Mouse (Mus musculus) T-helper 1 cell (primary cell): ENCODE measurements around the gene Erg.

Experiments used
- in situ Hi-C: fragments of 300-600 bp; cut with MboI, MseI; formaldehyde crosslinking; loops from one replicate; pipeline ENCODE4 v1.15.1; 2025; ENCODE audit warnings: high pct_unique_total_duplicates

Erg gene

DNA sequence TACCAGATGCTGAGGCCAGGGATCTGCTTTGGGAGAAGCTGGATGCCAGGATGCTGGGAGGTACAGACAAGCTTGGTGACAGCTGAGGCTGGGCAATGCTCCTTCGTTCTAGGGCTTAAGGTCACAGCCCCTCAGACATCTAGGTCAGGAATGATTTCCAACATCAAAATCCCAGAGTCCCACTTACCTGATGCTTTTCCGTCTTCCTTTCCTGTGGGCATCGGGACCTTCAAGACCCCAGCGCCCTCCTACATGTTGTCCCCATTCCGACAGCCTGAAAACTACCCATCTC lies at the start of gene Erg:
Erg (minus strand) TSS at position 283 of the 292 bp plus-strand sequence.
- in situ Hi-C loops, result no loop called here

DNA sequence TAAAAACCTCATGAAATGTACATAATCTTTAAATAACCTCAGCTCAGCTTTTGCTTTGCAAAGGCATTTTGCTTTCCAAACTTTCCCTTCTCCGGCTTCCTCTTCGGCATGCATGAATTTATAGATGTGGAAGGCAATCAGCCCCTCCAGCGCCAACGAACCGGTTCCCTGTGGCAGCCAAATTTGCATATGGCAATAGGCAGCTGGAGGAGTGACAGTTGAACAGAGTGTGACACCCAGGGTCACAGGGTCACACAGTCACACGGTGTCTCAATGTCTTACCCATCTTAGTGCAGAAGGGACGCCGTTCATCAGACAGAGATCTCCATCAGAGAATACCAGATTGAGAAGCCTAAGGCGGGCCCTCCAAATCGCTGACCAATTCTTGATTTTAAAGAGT lies 45.4 kb upstream of the Erg start:
- in situ Hi-C loops, result no loop called here

DNA sequence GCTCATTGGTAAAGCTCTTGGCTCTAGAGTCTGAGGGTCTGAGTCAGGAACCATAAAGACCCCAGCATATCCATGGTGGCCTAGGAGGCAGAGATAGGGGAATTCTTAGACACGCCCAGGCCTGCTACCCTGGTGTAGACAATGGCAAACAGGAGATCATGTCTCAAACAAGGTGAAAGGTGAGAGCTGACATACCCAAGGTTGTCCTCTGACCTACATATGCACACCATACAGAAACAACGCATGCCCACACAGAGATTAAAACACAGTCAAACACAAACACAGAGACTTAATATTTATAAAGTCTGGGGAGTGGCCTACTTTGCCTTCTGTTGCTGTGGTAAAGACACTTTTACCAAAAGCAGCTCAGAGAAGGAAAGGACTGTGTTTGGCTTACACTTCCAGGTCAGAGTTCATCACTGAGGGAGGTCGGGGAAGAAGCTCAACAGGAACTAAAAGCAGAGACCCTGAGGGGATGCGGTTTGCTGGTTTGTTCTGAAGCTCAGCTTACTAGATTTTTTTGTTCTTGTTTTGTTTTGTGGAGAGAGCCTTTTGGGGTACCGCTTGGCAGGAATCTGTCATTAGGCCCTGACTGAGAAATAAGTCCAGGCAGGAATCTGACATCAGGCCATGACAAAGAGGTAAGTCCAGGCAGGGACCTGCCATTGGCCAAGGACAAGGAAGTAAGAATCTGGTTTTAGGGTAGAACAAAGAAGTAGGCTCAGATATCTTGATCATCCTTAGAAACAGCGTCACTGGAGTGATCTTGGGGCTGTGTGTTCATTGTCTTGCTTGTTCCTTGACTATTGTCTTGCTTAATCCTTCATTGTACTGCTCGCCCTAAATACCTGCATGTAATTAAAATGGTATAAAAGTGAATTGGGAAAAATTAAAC lies 37.7 kb upstream of the Erg start:
- in situ Hi-C loops, result no loop called here

DNA sequence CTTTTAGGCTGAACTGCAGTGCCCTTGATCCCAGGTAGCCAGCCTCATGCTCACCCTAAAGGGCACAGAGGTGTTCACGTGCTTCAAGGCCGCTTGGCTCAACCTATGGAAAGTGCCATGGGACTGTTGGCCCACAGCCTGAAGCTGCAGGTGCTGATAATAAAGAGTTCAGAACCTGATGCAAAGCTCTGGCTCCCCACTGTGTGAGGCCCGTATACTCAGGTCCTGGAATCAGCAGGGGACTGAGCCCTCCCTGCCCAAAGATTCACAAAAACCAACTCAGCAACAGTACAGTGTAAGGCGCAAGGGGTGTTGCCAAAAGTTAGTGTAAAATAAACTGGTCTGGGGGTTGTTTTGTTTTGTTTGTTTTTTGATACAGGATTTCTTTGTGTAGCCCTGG lies 36.7 kb upstream of the Erg start:
- in situ Hi-C loops, result no loop called here

DNA sequence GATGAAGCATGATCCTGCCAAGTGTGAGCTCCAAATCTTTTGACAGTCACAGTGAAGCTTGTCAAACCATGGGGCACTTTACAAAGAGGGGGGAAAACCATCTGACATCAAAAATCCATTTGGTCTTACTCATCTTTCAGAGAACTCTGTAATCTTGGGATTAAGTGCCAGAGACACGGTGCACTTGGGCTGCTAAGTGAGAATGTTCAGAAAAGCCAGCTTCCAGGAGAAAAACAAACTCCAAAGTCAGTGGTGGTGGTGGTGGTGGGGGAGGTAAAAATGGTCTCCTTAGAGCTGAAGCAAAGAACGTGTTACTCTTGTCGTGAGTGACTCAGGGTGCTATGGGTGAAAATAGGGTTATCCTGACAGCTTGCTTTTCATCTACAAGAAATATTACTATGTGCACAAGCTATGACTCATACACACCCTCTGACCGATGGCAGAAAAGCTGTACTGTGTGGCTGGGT lies 33.5 kb upstream of the Erg start:
- in situ Hi-C loops, result loop anchor here (5.0 kb wide), 1 partner anchor 327 kb away; no protein-coding TSS in a partner anchor

DNA sequence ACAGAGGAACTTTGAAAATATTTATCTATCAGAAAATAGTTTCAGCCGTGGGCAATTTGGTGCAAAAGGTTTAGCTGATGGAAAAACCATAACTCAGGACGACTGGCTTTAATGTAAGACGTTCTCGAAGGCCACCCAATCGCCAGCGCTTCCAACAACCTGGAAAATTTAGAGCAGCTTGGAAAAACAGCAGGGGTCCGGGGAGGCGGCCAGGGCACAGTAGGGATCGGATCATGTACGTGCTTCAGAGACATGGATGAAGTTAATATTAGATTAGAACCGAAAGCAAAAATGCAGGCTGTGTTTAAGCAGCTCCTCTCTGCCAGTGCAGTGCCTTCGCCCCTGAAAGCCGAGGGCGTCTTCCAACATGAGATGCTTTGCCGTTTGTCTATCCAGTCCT lies 31.8 kb upstream of the Erg start:
- in situ Hi-C loops, result loop anchor here (5.0 kb wide), 1 partner anchor 329 kb away; no protein-coding TSS in a partner anchor

DNA sequence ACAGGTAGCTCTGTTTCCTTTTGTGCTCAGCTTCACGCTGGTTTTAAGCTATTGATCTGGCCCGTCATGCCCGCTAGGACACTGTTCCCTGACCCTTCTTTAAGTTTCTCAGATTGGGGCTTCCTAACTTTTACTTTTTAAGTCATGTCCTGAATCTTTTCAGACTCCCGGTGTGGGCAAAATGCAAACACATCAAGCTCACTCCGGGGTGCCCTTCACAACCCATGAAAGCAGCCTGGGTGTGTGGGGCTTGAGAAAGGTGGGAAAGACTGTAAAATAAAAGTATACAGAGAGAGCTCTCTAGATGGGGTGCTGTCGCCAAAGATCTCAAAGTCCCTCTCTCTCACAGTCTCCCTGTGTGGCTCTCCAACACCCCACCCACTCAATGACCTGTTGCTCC lies 31.3 kb upstream of the Erg start:
- in situ Hi-C loops, result loop anchor here (5.0 kb wide), 1 partner anchor 330 kb away; no protein-coding TSS in a partner anchor

DNA sequence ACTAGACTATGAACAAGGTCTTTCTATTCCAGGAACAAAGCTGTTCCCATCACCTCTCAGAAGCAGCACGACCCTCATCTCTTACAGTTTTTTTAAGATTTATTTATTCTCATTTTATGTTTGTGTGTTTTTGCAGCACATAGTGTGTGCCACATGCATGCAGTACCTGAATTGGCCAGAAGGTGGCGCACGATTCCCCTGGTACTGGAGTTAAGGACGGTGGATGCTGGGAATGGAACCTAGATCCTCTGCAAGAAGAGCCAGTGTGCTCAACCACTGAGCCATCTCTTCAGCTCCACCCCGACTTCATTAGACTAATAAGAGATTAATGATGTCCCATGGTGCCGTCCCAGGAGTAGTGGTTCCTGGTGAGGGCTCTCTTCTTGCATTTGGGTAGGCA lies 29.2 kb upstream of the Erg start:
- in situ Hi-C loops, result loop anchor here (5.0 kb wide), 1 partner anchor 332 kb away; no protein-coding TSS in a partner anchor

DNA sequence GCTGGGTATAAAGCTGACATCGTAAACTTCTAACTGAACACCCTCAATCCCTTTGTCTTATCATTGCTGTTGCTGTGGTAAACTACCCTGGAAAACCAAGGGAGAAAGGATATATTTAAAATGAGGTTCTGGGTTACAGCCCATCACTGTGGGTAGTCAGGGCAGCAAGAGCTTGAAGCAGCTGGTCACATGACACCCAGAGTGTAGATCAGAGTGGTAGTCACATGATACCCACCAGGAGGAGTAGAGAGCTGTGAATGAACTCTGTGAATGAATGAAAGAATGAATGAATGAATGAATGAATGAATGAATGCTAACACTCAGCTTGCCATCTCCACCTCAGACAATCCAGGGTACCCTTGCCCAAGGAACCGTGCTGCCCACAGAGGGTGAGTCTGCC lies 28.1 kb upstream of the Erg start:
- in situ Hi-C loops, result loop anchor here (5.0 kb wide), 1 partner anchor 43 kb away; no protein-coding TSS in a partner anchor

DNA sequence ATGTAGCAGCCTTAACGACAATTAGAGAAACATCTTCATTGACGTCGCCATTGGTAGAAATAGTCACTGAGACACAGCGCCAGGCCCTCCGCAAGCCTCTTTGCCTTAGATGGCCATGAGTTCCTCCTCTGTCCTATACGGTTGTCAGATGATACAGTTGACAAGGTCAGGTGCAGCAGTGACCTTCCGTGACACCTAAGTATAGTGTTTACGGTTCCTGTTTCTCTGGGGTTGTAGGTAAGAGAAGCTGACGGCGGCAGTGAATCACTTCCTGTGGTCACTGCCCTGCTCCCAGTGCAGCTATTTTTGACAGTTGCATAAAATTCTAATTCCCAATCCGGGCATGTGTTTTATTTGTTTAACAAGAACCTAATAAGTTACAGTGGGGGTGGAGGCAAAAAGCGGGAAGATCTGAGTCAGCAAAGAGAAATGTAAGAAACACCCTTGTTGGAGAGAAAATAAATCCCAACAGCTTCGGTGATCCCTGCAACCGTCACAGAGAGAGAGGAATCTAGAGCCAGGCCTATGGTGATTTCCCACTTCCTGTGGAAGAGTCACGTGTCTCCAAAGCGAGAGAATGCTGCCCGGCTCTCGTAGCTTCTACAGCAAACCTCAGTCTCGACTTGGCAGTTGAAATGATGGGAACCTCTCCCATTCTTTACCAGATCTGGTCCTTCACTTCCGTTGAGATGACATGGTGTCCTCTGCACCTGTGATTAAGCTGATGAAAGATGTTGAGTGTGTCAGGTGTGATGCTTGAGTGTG lies 25.8 kb upstream of the Erg start:
- in situ Hi-C loops, result loop anchor here (5.0 kb wide), 1 partner anchor 45 kb away; no protein-coding TSS in a partner anchor

DNA sequence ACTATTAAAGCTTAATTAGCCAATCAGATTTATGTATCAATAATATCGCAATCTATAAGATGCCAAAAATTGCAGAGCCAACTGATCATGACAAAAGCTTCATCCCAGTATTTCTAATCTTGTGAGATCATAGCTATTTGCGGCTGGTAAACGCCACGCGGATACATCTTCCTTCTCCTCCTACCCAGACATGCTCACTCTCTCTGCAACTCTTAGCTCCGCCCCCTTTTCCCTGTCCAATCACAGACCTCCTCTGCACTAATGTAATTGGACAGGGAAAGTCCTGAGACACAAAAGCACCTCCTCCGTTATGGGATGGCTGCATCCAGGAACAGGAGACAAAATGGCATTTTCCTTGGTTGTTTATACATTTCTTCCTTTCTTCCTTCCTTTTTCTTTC lies 22.2 kb upstream of the Erg start:
- in situ Hi-C loops, result no loop called here

DNA sequence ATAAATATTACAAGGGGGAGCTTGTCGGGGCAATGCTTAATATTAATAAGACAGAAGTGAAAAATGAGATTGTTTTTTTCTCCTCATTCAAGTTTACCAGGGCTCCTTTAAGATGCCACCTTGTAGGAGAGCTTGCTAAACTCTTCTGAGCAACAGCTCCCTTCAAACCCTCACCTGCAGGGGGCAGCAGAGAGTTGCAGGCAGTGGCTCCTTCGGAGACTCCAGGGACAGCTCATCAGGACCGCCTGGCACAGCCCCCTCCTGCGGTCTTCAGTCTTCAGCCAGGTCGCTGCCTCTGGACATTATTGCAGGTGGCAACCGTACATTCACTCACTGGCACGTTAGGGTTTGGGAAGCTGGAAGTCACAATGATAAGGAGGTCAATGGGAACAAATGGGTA lies 18.9 kb upstream of the Erg start:
- in situ Hi-C loops, result no loop called here

DNA sequence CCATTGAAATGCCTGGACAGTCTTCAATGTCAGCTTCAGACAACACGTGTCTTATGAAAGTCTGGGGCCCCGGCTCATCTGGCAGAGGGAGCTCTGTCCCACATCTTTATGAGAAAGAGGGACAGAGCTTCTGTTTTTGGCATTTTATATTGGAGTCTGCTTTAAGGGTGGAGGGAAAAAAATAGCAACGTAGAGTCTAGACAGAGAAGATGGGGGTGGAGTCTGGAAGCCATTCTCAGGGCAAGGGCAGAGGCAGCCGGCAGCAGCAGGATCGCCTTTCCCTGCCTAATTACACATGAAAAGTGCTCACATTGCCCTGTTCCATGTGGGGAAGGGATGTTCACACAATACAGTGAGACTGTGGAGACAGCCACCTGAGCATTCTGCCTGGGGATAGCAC lies 16.1 kb upstream of the Erg start:
- in situ Hi-C loops, result no loop called here

DNA sequence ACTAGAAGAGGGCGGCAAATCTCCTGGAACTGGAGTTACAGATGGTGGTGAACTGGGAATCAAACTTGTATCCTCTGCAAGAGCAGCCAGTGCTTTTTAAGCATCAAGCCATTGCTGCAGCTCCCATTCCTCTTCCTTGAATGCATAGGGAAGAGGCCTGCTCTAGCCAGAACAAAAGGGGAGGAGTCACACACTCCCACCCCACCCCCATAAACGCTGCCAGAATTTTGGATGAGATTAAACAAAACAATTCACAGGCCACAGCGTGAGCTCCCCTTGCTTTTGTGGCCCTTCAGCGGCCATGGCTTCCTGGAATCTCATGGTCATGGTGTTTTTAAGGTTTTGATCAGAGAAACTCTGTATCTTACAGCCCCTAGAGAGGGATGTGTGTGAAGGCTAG lies 15.4 kb upstream of the Erg start:
- in situ Hi-C loops, result no loop called here

DNA sequence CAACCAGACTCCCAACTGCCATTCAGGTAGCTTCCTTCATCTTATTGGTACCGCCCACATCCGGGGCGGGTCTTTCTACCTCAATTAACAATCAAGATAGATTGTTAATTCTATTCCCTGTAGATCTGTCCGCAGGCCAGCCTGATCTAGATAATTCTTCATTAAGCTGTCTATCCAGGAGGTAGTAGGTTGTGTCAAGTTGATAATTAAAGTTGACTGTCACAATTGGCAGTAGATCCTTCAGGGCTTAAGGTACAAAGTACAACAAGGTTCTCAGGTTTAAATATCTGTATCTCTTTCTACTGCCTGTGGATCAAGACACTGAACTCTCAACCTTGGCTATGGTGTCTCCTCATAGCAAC lies 14.8 kb upstream of the Erg start:
- in situ Hi-C loops, result no loop called here

DNA sequence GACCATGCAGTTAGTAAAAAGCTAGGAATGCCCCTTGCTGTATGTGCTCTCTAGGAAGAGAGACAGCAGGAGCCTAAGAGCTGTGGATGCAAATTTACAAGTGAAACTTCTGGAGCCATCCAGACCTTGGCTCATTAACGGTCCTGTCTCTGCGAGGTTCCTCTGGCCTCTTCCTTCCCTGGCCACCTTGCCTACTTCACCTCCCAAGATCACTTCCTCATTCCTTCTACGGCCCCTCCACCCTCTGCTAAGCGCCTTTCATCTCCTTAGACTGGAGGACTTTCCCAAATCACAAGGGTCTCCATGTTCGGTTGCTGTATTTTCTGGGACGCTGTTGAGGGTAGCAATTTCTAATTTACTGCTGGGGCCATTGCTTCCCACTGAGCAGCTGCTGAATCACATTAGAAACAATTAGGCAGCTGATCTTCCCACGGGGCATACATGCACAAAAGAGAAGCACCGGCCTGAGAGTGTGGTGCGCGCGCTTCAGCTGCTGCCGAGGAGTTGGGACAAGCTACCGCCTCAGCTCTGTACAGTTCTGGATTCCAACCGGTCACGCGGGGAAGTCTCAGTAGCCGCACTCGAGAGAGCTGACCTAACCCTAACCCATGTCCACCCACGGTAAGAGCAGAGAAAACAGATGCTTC lies 14.3 kb upstream of the Erg start:
- in situ Hi-C loops, result no loop called here

DNA sequence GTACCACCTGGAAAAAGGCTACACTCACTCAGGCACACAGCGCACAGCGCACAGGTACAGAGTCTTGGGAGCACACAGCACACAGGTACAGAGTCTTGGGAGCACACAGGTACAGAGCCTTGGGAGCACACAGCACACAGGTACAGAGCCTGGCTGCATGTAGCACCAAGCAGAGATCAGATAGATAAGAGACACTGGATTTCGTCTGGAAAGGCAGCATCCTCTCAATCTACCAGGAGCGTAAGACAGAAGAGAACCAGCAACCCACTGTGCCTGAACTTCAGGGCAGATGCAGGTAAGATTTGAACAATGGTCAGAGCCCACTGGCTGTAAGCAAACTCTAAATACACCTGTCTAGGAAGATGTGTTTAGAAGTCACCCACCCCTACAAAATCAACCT lies 12.5 kb upstream of the Erg start:
- in situ Hi-C loops, result no loop called here

DNA sequence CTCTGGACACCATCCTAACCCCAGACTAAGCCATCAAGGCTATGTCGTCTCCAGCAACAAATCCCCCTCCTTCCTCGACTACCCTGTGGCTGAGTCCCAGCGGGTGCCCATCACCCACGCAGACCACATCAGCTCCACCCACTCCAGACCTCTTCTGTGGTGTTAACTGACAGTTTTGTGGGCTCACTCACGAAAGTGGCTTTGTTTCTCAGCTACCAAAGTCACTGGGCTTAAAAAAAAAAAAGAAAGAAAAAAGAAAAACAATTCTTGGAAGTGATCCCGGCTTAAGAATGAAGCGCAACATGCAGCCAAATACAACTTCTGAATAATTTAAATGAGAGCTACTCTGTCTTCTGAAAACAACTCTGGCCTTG lies 11.2 kb upstream of the Erg start:
- in situ Hi-C loops, result no loop called here

DNA sequence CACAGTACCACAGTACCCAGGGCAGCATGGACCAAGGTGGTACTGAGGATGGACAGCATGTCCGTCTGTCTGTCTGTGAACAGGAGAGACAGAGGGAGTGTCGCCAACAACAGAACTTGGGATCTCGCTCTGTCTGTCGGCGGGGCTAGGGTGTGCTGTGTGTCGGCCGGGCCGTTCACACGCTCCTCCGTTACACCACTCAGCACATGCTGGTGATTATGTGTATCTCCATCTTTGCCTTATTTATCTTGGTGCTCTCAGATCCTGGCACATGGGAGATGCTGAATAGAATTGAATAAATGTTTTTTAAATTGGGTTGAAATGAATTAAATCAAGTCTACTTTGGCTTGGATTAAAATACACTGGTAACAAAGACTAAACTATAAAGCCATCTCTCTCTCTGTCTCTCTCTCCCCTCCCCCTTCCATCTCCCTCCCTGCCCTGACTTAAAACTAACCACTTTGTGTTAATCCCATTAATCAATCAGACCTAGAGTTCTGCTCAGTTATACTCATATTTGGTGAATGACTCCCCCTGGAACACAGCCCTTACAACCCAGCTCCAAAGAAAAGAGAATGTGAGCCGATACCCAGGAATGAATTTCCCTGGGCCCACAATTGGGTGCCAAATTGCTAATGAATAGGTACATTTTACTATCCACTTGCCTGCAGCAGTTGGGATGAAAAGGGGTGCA lies 10.6 kb upstream of the Erg start:
- in situ Hi-C loops, result no loop called here

DNA sequence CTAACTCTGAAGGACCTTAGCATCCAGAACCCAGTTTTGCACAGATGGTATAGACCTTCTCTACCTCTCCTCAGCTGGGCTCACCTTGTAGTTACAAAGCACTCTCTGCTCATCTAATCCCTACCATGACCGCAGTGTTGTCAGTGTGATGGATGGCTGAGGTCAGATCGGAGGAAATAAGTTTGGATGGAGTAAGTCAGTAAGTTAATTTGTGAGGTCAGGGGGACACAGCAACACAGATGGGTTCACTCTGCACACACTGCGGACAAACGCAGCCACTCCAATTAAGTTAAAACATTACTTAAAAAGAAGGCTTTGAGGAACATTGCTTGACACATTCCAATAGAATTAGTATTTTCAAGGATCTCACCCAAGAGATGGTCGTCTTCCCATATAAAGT lies 2.5 kb upstream of the Erg start:
- in situ Hi-C loops, result no loop called here

DNA sequence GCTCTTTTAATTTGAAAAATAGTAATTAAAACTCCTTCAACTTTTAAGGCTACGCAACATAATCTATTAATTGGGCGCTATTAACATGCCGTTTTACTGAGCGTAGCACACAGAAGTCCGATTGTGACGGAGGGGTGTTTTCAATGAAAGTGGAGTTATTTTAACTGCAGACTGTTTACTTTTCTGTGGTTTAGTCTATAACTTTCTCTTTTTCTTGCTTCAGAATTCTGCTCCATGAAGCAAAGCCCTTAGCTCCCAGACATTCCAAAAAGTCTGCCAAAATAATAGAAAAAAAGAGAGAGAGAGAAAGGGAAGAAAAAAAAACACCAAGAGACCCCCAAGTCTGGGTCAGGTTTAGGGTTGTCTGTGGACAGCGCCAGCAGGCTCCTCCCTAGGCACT lies 333 bp upstream of the Erg start:
- in situ Hi-C loops, result no loop called here
